Mouse (Mus musculus) megakaryocyte, embryonic 14.5 days (primary cell): ENCODE data around the gene Xylt1.

ENCODE experiments used
- FLI1 ChIP-seq: IDR thresholded peaks from 2 replicates; pipeline ENCODE4 v1.6.1; 2012; ENCODE audit warnings: low read length, inconsistent platforms, mixed read lengths
- GATA1 ChIP-seq: IDR thresholded peaks from 3 replicates; pipeline ENCODE4 v1.6.1; 2012; ENCODE audit warnings: mixed read lengths, low read length, inconsistent platforms, borderline replicate concordance

DNA sequence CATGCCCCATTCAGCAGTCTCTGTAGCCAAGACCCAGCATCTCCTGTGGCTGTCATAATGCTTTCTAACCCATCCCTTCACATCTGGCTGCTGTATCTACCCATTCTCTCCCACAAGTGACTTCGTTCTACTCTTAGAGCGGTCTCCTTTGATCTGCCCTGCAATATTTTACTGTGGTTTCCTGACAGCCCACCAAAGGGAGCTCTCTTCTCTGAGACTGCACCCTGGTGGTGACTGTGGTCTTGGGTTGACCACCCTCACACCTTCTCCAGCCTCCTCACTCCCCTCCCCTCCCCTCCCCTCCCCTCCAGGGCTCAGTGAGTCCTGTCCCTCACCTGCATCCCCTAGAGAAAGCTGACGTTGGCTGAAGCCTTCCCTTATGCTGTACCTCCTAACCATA is 178.3 kb downstream of the Xylt1 start:
- TF ChIP-seq GATA1 (no peak), FLI1 (no peak)
